Mouse (Mus musculus) heart, postnatal 14 days (tissue): ENCODE data around the gene Sez6l. TPM values are rescaled to one million over a fixed set of nuclear protein-coding genes. Genes with fewer than 3 reads are reported as not detected.

Experiments
- DNase-seq, 2 experiments: peaks; one replicate each; pipeline ENCODE4 v3.0.0; 2021 to 2022
- intact Hi-C: fragments of 180-260 bp; cut with DNase I; formaldehyde crosslinking; loops from one replicate; pipeline ENCODE4 v1.15.1; 2025
- total RNA-seq, 2 experiments: library from RNA; stranded (reverse); gene quantifications; 2 replicates each; pipeline ENCODE4 v1.2.3; 2021

Sez6l gene
- total RNA-seq, 2 experiments from 2014 or later, result 0.36 to 0.41 TPM

GRCm38 (mm10) chr5:112538295-112538694 lies 38.7 kb downstream of the Sez6l start:
- no peak for DNase-seq
- intact Hi-C loops, result no loop called here

GRCm38 (mm10) chr5:112535868-112536267 lies 41.1 kb downstream of the Sez6l start:
- intact Hi-C loops, result no loop called here

GRCm38 (mm10) chr5:112534146-112534545 lies 42.8 kb downstream of the Sez6l start:
- DNase-seq, result no peak
- intact Hi-C loops, result no loop called here

More at GRCm38 (mm10) chr5:112535868-112536267, 41.1 kb downstream of the Sez6l start:
- no peak for DNase-seq

GRCm38 (mm10) chr5:112533312-112534075 lies 43.5 kb downstream of the Sez6l start:
- DNase-seq, result no peak
- intact Hi-C loops, result no loop called here

GRCm38 (mm10) chr5:112532894-112533293 lies 44.1 kb downstream of the Sez6l start:
- intact Hi-C loops, result no loop called here
- DNase-seq, result no peak

- intact Hi-C loops, result no loop called here
- DNase-seq, result no peak
Observed at GRCm38 (mm10) chr5:112532210-112532609, 44.8 kb downstream of the Sez6l start.

- no peak for DNase-seq
- intact Hi-C loops, result no loop called here
Observed at GRCm38 (mm10) chr5:112531111-112531510, 45.9 kb downstream of the Sez6l start.

GRCm38 (mm10) chr5:112526936-112527335 lies 50.0 kb downstream of the Sez6l start:
- intact Hi-C loops, result no loop called here
- no peak for DNase-seq

- intact Hi-C loops, result no loop called here
- no peak for DNase-seq
Observed at GRCm38 (mm10) chr5:112526435-112526834, 50.5 kb downstream of the Sez6l start.

GRCm38 (mm10) chr5:112525980-112526379 lies 51.0 kb downstream of the Sez6l start:
- no peak for DNase-seq
- intact Hi-C loops, result no loop called here

- intact Hi-C loops, result no loop called here
- DNase-seq, result no peak
Observed at GRCm38 (mm10) chr5:112525271-112525670, 51.7 kb downstream of the Sez6l start.

- DNase-seq, result no peak
- intact Hi-C loops, result no loop called here
Observed at GRCm38 (mm10) chr5:112523796-112524195, 53.2 kb downstream of the Sez6l start.

- intact Hi-C loops, result no loop called here
Observed at GRCm38 (mm10) chr5:112523331-112523730, 53.7 kb downstream of the Sez6l start.

GRCm38 (mm10) chr5:112521703-112522527 lies 55.1 kb downstream of the Sez6l start:
- DNase-seq, result no peak
- intact Hi-C loops, result no loop called here

More at GRCm38 (mm10) chr5:112523331-112523730, 53.7 kb downstream of the Sez6l start:
- no peak for DNase-seq

- intact Hi-C loops, result no loop called here
- DNase-seq, result no peak
Observed at GRCm38 (mm10) chr5:112520826-112521702, 55.9 kb downstream of the Sez6l start.

- DNase-seq, result no peak
- intact Hi-C loops, result no loop called here
Observed at GRCm38 (mm10) chr5:112518773-112519172, 58.2 kb downstream of the Sez6l start.

- intact Hi-C loops, result no loop called here
Observed at GRCm38 (mm10) chr5:112517454-112517853, 59.5 kb downstream of the Sez6l start.

GRCm38 (mm10) chr5:112516527-112516926 lies 60.5 kb downstream of the Sez6l start:
- no peak for DNase-seq
- intact Hi-C loops, result no loop called here

More at GRCm38 (mm10) chr5:112517454-112517853, 59.5 kb downstream of the Sez6l start:
- no peak for DNase-seq

- intact Hi-C loops, result no loop called here
- no peak for DNase-seq
Observed at GRCm38 (mm10) chr5:112510351-112510750, 66.6 kb downstream of the Sez6l start.

- intact Hi-C loops, result no loop called here
Observed at GRCm38 (mm10) chr5:112509916-112510315, 67.1 kb downstream of the Sez6l start.

GRCm38 (mm10) chr5:112505595-112505994 lies 71.4 kb downstream of the Sez6l start:
- no peak for DNase-seq
- intact Hi-C loops, result no loop called here

More at GRCm38 (mm10) chr5:112509916-112510315, 67.1 kb downstream of the Sez6l start:
- DNase-seq, result no peak
